Mouse (Mus musculus) cortical plate, adult 2 months (tissue): ENCODE results near the gene Itga8. TPM values are rescaled to one million over a fixed set of nuclear protein-coding genes. Genes with fewer than 3 reads are reported as not detected.

ENCODE experiments used
- H3K27ac ChIP-seq: fragments of 200-500 bp; 2 replicates; pipeline ENCODE4 v1.5.1; 2012; ENCODE audit warnings: low read length, control low read depth, inconsistent platforms; ENCODE audit not compliant: insufficient read depth
- H3K4me1 ChIP-seq: fragments of 200-500 bp; 2 replicates; pipeline ENCODE4 v1.6.1; 2011; ENCODE audit warnings: low read length; ENCODE audit not compliant: control insufficient read depth, insufficient read depth
- H3K4me3 ChIP-seq: fragments of 200-500 bp; 2 replicates; pipeline ENCODE4 v1.5.1; 2011; ENCODE audit warnings: mild to moderate bottlenecking, low read length, control low read depth; ENCODE audit not compliant: insufficient read depth
- CTCF ChIP-seq: fragments of 200-500 bp; IDR thresholded peaks from 2 replicates; pipeline ENCODE4 v1.5.1; 2011; ENCODE audit warnings: mild to moderate bottlenecking, control low read depth, low read length; ENCODE audit not compliant: insufficient read depth; ENCODE audit errors: extremely low read depth
- POLR2A ChIP-seq: fragments of 200-500 bp; IDR thresholded peaks from 2 replicates; pipeline ENCODE4 v1.6.1; 2011; ENCODE audit warnings: mild to moderate bottlenecking, low read length, control low read depth; ENCODE audit not compliant: insufficient read depth; ENCODE audit errors: extremely low read depth
- polyA plus RNA-seq: library from polyadenylated mRNA; depleted of rRNA; stranded (reverse); fragments of >200 nt; gene quantifications from 2 replicates; pipeline ENCODE4 v1.2.3, GENCODE M21; 2012

The Itga8 gene
- polyA plus RNA-seq, 1 experiment, result 5.0 TPM

GRCm38 (mm10) chr2:12208142-12208541, 93.6 kb downstream of the Itga8 start:
- TF ChIP-seq POLR2A (no peak), CTCF (no peak)
- H3K4me1 ChIP-seq, result peaks cover 1% of the 10 kb centered on the region; the same call in 1 of the 2 replicates
- no peak overlapping the region for H3K4me3 ChIP-seq
- H3K27ac ChIP-seq, result no peak overlapping the region

- no peak overlapping the region for H3K4me3 ChIP-seq
- H3K4me1 ChIP-seq, result no peaks in the 10 kb centered on the region
- no peak overlapping the region for H3K27ac ChIP-seq
- TF ChIP-seq POLR2A, result no peak
- TF ChIP-seq CTCF, result no peak
Measured at GRCm38 (mm10) chr2:12206353-12206752, 95.4 kb downstream of the Itga8 start.

GRCm38 (mm10) chr2:12205875-12206274, 95.8 kb downstream of the Itga8 start:
- Histone ChIP-seq H3K4me1 (no peaks in the 10 kb centered on the region), H3K4me3 (no peak overlapping the region), H3K27ac (no peak overlapping the region)
- no peak for TF ChIP-seq POLR2A
- TF ChIP-seq CTCF, result no peak

- TF ChIP-seq CTCF, result no peak
- no peak for TF ChIP-seq POLR2A
- Histone ChIP-seq H3K27ac (no peak overlapping the region), H3K4me3 (no peak overlapping the region), H3K4me1 (no peaks in the 10 kb centered on the region)
Measured at GRCm38 (mm10) chr2:12203231-12203630, 98.5 kb downstream of the Itga8 start.

GRCm38 (mm10) chr2:12198699-12199098, 103.0 kb downstream of the Itga8 start:
- no peaks in the 10 kb centered on the region for H3K4me1 ChIP-seq
- H3K4me3 ChIP-seq, result no peak overlapping the region
- no peak overlapping the region for H3K27ac ChIP-seq
- TF ChIP-seq CTCF (no peak), POLR2A (no peak)

GRCm38 (mm10) chr2:12198214-12198613, 103.5 kb downstream of the Itga8 start:
- no peak overlapping the region for H3K27ac ChIP-seq
- H3K4me3 ChIP-seq, result no peak overlapping the region
- TF ChIP-seq CTCF, result no peak
- TF ChIP-seq POLR2A, result no peak
- H3K4me1 ChIP-seq, result no peaks in the 10 kb centered on the region

GRCm38 (mm10) chr2:12197711-12198110, 104.0 kb downstream of the Itga8 start:
- no peak overlapping the region for H3K27ac ChIP-seq
- TF ChIP-seq POLR2A, result no peak
- H3K4me3 ChIP-seq, result no peak overlapping the region
- H3K4me1 ChIP-seq, result no peaks in the 10 kb centered on the region

- no peaks in the 10 kb centered on the region for H3K4me1 ChIP-seq
- no peak overlapping the region for H3K4me3 ChIP-seq
- no peak overlapping the region for H3K27ac ChIP-seq
- TF ChIP-seq POLR2A, result no peak
- TF ChIP-seq CTCF, result no peak
Measured at GRCm38 (mm10) chr2:12189026-12189425, 112.7 kb downstream of the Itga8 start.

- H3K4me3 ChIP-seq, result no peak overlapping the region
- TF ChIP-seq POLR2A, result no peak
- no peak for TF ChIP-seq CTCF
Measured at GRCm38 (mm10) chr2:12187646-12188045, 114.1 kb downstream of the Itga8 start.

GRCm38 (mm10) chr2:12182402-12182948, 119.2 kb downstream of the Itga8 start:
- H3K4me1 ChIP-seq, result no peaks in the 10 kb centered on the region
- H3K27ac ChIP-seq, result no peak overlapping the region
- TF ChIP-seq POLR2A, result no peak
- no peak for TF ChIP-seq CTCF
- H3K4me3 ChIP-seq, result no peak overlapping the region

More at GRCm38 (mm10) chr2:12187646-12188045, 114.1 kb downstream of the Itga8 start:
- Histone ChIP-seq H3K27ac (no peak overlapping the region), H3K4me1 (no peaks in the 10 kb centered on the region)
